Mouse (Mus musculus): ENCODE results near the gene Cttnbp2nl. TPM values are rescaled to one million over a fixed set of nuclear protein-coding genes. Genes with fewer than 3 reads are reported as not detected.

Cttnbp2nl gene
- polyA plus RNA-seq, 1 experiment from 2014 or later = 38.2 TPM

DNA sequence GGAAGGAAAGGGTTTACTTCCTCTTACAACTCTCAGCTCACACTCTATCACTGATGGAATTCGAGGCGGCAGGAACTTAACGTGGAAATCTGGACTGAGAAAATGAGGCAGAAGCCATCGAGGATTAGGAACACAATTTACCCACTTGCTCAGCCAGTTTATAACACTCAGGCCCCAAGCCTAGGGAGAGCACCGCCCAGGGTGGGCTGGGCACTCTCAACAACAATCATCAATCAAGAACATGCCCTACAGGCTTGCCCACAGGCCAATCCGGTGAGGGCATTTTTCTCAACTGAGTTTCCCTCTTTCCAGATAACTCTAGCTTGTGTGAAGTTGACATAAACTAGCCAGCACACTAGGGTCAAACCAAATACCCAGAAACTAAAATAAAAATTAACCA, 3.1 kb downstream of the Cttnbp2nl start:
- Histone ChIP-seq H3K4me3 (ENCODE audit: low read length) (no peak overlapping the region), H3K27me3 (ENCODE audit: control insufficient read depth, insufficient read depth, low read depth, low read length) (no peaks in the 10 kb centered on the region), H3K4me1 (replicated peaks; ENCODE audit: control insufficient read depth, insufficient read depth, low read length) (peaks cover 56% of the 10 kb centered on the region), H3K9me3 (ENCODE audit: control insufficient read depth, low read length) (no peaks in the 10 kb centered on the region), H3K9ac (ENCODE audit: low read length) (no peak overlapping the region), H3K4me2 (ENCODE audit: low read depth, low read length) (peak overlapping the region; percentile 15), H3K27ac (ENCODE audit: low read length) (no peak overlapping the region), H3K36me3 (ENCODE audit: control insufficient read depth, insufficient read depth, low read length) (no peaks in the 10 kb centered on the region)
- WGBS = 33% methylated on average over 6 of the region's 6 CpGs
- no peak for ATAC-seq (ENCODE audit: low read depth)

- Histone ChIP-seq H3K27ac (ENCODE audit: low read length) (no peak overlapping the region), H3K9ac (ENCODE audit: low read length) (peak overlapping the region; percentile 32), H3K27me3 (ENCODE audit: control insufficient read depth, insufficient read depth, low read depth, low read length) (no peaks in the 10 kb centered on the region), H3K36me3 (ENCODE audit: control insufficient read depth, insufficient read depth, low read length) (no peaks in the 10 kb centered on the region), H3K4me2 (ENCODE audit: low read depth, low read length) (no peak overlapping the region), H3K9me3 (ENCODE audit: control insufficient read depth, low read length) (no peaks in the 10 kb centered on the region), H3K4me1 (replicated peaks; ENCODE audit: control insufficient read depth, insufficient read depth, low read length) (peaks cover 54% of the 10 kb centered on the region), H3K4me3 (ENCODE audit: low read length) (no peak overlapping the region)
- WGBS = 34% methylated on average over 8 of the region's 8 CpGs
- no peak for ATAC-seq (ENCODE audit: low read depth)
Observed at GRCm38 (mm10) chr3:105047616-105048015, 5.3 kb downstream of the Cttnbp2nl start.

- peaks cover 53% of the 10 kb centered on the region for H3K4me1 ChIP-seq (replicated peaks; ENCODE audit: control insufficient read depth, insufficient read depth, low read length)
- ATAC-seq (ENCODE audit: low read depth) = no peak
- H3K4me2 ChIP-seq (ENCODE audit: low read depth, low read length) = no peak overlapping the region
- H3K9ac ChIP-seq (ENCODE audit: low read length) = no peak overlapping the region
- no peaks in the 10 kb centered on the region for H3K27me3 ChIP-seq (ENCODE audit: control insufficient read depth, insufficient read depth, low read depth, low read length)
- H3K36me3 ChIP-seq (ENCODE audit: control insufficient read depth, insufficient read depth, low read length) = no peaks in the 10 kb centered on the region
- 57% methylated on average over 5 of the region's 5 CpGs for whole genome bisulfite sequencing
- no peak overlapping the region for H3K4me3 ChIP-seq (ENCODE audit: low read length)
- H3K27ac ChIP-seq (ENCODE audit: low read length) = no peak overlapping the region
- no peaks in the 10 kb centered on the region for H3K9me3 ChIP-seq (ENCODE audit: control insufficient read depth, low read length)
Observed at GRCm38 (mm10) chr3:105046870-105047269, 6.1 kb downstream of the Cttnbp2nl start.

DNA sequence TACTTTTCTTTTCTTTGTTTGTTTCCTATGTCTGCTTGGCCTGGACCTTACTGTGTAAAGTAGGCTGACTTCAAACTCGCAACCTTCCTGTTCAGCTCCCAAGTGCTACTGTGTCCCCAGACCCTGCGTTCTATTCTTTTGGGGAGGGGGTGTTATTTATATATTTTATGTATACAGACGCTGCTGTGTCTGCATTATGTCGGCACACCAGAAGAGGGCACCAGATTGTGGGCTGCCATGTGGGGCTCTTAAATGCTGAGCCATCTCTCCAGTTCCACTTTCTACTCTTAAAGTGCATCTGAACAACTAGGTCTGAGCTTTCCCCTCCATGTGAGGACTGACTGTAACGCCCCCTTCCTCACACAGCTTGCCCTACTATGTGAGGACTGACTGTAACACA, 9.2 kb downstream of the Cttnbp2nl start:
- ATAC-seq (ENCODE audit: low read depth) = no peak
- 70% methylated on average over 5 of the region's 5 CpGs for WGBS
- Histone ChIP-seq H3K27ac (ENCODE audit: low read length) (no peak overlapping the region), H3K9me3 (ENCODE audit: control insufficient read depth, low read length) (no peaks in the 10 kb centered on the region), H3K4me2 (ENCODE audit: low read depth, low read length) (no peak overlapping the region), H3K4me1 (replicated peaks; ENCODE audit: control insufficient read depth, insufficient read depth, low read length) (peaks cover 48% of the 10 kb centered on the region), H3K36me3 (ENCODE audit: control insufficient read depth, insufficient read depth, low read length) (no peaks in the 10 kb centered on the region), H3K4me3 (ENCODE audit: low read length) (no peak overlapping the region), H3K9ac (ENCODE audit: low read length) (no peak overlapping the region), H3K27me3 (ENCODE audit: control insufficient read depth, insufficient read depth, low read depth, low read length) (no peaks in the 10 kb centered on the region)

GRCm38 (mm10) chr3:105040983-105041625, 11.8 kb downstream of the Cttnbp2nl start:
- WGBS = 86% methylated on average over 9 of the region's 9 CpGs
- no peak for ATAC-seq (ENCODE audit: low read depth)
- peaks cover 5% of the 10 kb centered on the region; the same call in 1 of the 2 replicates for H3K36me3 ChIP-seq (ENCODE audit: control insufficient read depth, insufficient read depth, low read length)
- no peaks in the 10 kb centered on the region for H3K9me3 ChIP-seq (ENCODE audit: control insufficient read depth, low read length)
- no peak overlapping the region for H3K4me2 ChIP-seq (ENCODE audit: low read depth, low read length)
- H3K27ac ChIP-seq (ENCODE audit: low read length) = no peak overlapping the region
- no peak overlapping the region for H3K4me3 ChIP-seq (ENCODE audit: low read length)
- no peaks in the 10 kb centered on the region for H3K27me3 ChIP-seq (ENCODE audit: control insufficient read depth, insufficient read depth, low read depth, low read length)
- peaks cover 28% of the 10 kb centered on the region for H3K4me1 ChIP-seq (replicated peaks; ENCODE audit: control insufficient read depth, insufficient read depth, low read length)
- H3K9ac ChIP-seq (ENCODE audit: low read length) = no peak overlapping the region

DNA sequence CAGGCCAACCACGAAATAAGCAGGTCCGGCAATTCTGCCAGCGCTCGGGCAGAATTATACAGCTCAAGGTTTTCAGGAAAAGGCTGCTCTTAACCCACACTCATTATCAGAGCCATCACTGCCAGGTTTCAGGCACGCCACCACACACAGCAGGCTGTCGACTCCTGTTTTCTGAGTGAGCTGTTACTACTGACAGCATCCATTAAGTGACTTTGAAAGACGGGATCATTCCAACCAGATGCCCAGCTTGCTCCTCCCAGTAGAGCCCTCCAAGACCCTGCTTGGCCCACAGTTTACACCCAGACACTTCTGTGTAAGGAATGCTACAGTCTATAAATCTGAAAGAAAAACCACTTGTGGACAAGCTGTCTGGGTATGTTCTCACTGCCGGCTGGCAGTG, 12.9 kb downstream of the Cttnbp2nl start:
- Histone ChIP-seq H3K36me3 (ENCODE audit: control insufficient read depth, insufficient read depth, low read length) (peaks cover 9% of the 10 kb centered on the region), H3K9ac (ENCODE audit: low read length) (no peak overlapping the region), H3K27me3 (ENCODE audit: control insufficient read depth, insufficient read depth, low read depth, low read length) (no peaks in the 10 kb centered on the region), H3K4me2 (ENCODE audit: low read depth, low read length) (no peak overlapping the region), H3K27ac (ENCODE audit: low read length) (no peak overlapping the region; the same call in 1 of the 2 replicates), H3K4me1 (replicated peaks; ENCODE audit: control insufficient read depth, insufficient read depth, low read length) (peaks cover 22% of the 10 kb centered on the region), H3K4me3 (ENCODE audit: low read length) (no peak overlapping the region), H3K9me3 (ENCODE audit: control insufficient read depth, low read length) (no peaks in the 10 kb centered on the region)
- peak; percentile 41 for ATAC-seq (ENCODE audit: low read depth)
- WGBS = 36% methylated on average over 8 of the region's 8 CpGs

DNA sequence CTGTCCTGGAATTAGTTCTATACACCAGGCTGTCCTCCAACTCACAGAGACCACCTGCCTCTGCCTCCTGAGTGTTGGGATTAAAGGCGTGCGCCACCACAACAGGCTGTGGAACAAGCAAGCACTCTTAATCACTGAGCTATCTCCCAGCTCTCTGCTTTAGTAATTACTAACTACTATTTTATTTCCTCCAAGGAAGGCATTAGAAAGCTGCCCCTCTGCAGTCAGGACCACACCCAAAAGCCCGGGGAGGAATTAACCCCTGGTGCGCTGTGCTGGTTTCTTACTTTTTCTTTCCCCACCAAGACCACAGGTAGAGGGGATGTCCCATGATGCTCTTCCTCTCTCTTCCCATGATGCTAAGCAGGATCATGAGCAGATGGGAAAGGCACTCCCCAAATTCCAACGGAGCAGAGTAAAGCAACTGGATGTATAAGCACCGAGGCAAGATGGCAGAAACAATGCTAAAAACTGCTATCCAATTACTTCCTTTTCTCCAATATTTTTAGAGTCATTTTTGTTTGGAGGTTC, 15.6 kb downstream of the Cttnbp2nl start:
- Histone ChIP-seq H3K4me2 (ENCODE audit: low read depth, low read length) (no peak overlapping the region), H3K4me1 (replicated peaks; ENCODE audit: control insufficient read depth, insufficient read depth, low read length) (peaks cover 13% of the 10 kb centered on the region), H3K27ac (ENCODE audit: low read length) (no peak overlapping the region; the same call in 1 of the 2 replicates), H3K9ac (ENCODE audit: low read length) (no peak overlapping the region), H3K36me3 (ENCODE audit: control insufficient read depth, insufficient read depth, low read length) (peaks cover 23% of the 10 kb centered on the region), H3K27me3 (ENCODE audit: control insufficient read depth, insufficient read depth, low read depth, low read length) (no peaks in the 10 kb centered on the region), H3K9me3 (ENCODE audit: control insufficient read depth, low read length) (no peaks in the 10 kb centered on the region), H3K4me3 (ENCODE audit: low read length) (no peak overlapping the region)
- WGBS = 74% methylated on average over 6 of the region's 6 CpGs
- no peak for ATAC-seq (ENCODE audit: low read depth)

DNA sequence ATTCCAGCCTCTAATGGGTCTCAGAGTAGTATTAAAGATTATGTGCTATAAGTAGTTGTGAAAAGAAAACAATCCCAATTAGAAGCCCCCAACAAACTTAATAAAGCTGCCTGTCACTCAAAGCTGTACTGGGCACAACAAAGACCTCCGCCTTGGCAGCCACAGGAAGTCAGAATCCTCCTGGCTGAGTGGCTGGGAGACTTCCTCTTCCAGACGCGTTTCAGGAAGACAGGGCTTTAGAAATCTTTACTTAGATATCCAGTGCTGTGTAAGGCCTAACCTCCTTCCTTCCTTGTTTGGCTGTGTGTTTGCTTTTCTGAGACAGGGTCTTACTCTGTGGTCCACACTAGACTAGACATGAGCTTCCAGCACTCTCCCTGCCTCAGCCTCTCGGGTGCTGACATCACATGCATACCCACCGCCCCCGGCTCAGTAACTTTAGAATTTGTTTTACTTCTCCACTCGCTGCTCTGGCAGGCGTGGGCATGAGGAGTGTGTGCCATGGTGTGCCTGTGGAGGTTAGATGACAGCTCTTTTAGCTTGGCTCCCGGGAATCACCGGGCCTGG, 16.6 kb downstream of the Cttnbp2nl start:
- Histone ChIP-seq H3K9ac (ENCODE audit: low read length) (no peak overlapping the region; the same call in 1 of the 2 replicates), H3K36me3 (ENCODE audit: control insufficient read depth, insufficient read depth, low read length) (peaks cover 30% of the 10 kb centered on the region), H3K4me1 (replicated peaks; ENCODE audit: control insufficient read depth, insufficient read depth, low read length) (peaks cover 13% of the 10 kb centered on the region), H3K4me2 (ENCODE audit: low read depth, low read length) (no peak overlapping the region), H3K9me3 (ENCODE audit: control insufficient read depth, low read length) (no peaks in the 10 kb centered on the region), H3K27ac (ENCODE audit: low read length) (peak overlapping the region; percentile 80), H3K27me3 (ENCODE audit: control insufficient read depth, insufficient read depth, low read depth, low read length) (no peaks in the 10 kb centered on the region), H3K4me3 (ENCODE audit: low read length) (no peak overlapping the region)
- ATAC-seq (ENCODE audit: low read depth) = peak; percentile 57
- WGBS = 67% methylated on average over 10 of the region's 10 CpGs

GRCm38 (mm10) chr3:105023371-105024005, 29.5 kb downstream of the Cttnbp2nl start:
- no peak overlapping the region for H3K4me2 ChIP-seq (ENCODE audit: low read depth, low read length)
- WGBS = 57% methylated on average over 10 of the region's 10 CpGs
- H3K4me1 ChIP-seq (replicated peaks; ENCODE audit: control insufficient read depth, insufficient read depth, low read length) = peaks cover 28% of the 10 kb centered on the region
- peaks cover 8% of the 10 kb centered on the region for H3K36me3 ChIP-seq (ENCODE audit: control insufficient read depth, insufficient read depth, low read length)
- ATAC-seq (ENCODE audit: low read depth) = peak; percentile 49
- H3K4me3 ChIP-seq (ENCODE audit: low read length) = no peak overlapping the region
- H3K27me3 ChIP-seq (ENCODE audit: control insufficient read depth, insufficient read depth, low read depth, low read length) = no peaks in the 10 kb centered on the region
- no peak overlapping the region; the same call in 1 of the 2 replicates for H3K9ac ChIP-seq (ENCODE audit: low read length)
- peak overlapping the region; percentile 91 for H3K27ac ChIP-seq (ENCODE audit: low read length)
- H3K9me3 ChIP-seq (ENCODE audit: control insufficient read depth, low read length) = no peaks in the 10 kb centered on the region
